Comparison of ENCODE assay signal across 8 mouse cellular contexts in the genomic region with DNA sequence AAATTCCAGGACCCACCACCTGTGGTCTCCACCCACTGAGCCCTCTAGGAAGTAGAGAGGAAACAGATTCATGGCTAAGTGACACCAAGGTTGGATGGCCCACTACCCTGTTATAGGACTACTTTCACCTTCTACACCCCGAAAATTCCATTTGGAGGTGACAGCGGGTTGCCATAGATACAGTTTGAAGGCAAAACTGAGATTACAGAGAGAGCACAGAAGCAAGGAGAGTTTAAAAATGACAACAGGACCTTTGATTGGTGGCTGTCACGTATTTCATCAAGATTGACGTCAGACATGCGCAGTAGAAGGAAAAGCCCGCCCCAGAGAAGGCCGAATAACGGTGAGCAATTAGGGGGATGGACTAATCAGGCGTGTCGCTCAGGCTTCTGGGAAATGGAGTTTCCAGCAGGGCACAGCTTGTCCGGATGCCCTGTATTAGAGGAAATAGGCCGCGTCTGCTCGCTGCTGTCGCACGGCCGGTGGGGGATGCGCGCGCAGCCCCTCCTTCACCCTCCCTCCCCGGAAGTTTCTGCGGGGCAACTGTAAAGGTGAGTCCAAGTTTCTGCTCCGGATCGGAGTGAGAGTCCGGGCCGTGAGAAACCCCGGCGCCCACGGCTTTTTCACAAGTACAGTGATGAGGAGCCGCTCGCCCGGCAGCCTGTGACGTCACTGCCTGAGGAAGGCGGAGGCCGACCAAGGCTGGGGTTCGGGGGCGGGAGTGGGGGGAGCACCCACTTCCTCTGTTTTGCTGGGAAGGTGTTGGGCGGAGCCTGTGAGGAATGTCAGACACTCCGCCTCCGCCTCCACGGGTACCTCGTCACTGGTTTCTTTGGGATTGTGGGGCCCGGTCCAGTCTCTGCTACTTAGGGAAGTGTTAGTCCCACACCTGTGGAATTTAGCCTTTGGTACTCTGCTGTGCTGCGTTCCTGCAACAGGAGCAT. TPM values are rescaled to one million over a fixed set of nuclear protein-coding genes. Genes with fewer than 3 reads are reported as not detected.
DNase-seq lines count a peak whose midpoint lies in the region; ATAC-seq lines count a peak whose summit lies in the region.

A gene (plus strand): TSS at position 313 of the 944 bp plus-strand sequence.

- H3K9ac ChIP-seq in heart, embryonic 13.5 days = peak within 1 kb of the TSS; percentile 85
- H3K9ac ChIP-seq in liver, embryonic 12.5 days = peak within 1 kb of the TSS; percentile 82
- H3K9ac ChIP-seq in stomach, embryonic 15.5 days = peak within 1 kb of the TSS; percentile 43; the same call in 1 of the 2 replicates

- no peaks in the 10 kb centered on the region for H3K27me3 ChIP-seq in heart, embryonic 13.5 days (replicated peaks)
- peaks cover 4% of the 10 kb centered on the region; the same call in 1 of the 2 replicates for H3K27me3 ChIP-seq in liver, embryonic 12.5 days (replicated peaks)
- H3K27me3 ChIP-seq in stomach, embryonic 15.5 days (replicated peaks) = no peaks in the 10 kb centered on the region

- DNase-seq in CD4-positive, CD25-positive, alpha-beta regulatory T cell, adult 2 months (ENCODE audit: low read depth, low spot score) = peak; percentile 98
- peak; percentile 84 for DNase-seq in fat pad, adult 2 months (ENCODE audit: extremely low read depth, low read depth, low spot score)
- DNase-seq in kidney, postnatal 10 days = peak; percentile 96
- DNase-seq in natural killer cell, adult 2 months (ENCODE audit: low spot score in 2 of 2) = peak; percentile 97

- peaks cover 18% of the 10 kb centered on the region for H3K36me3 ChIP-seq in heart, embryonic 13.5 days
- peaks cover 15% of the 10 kb centered on the region for H3K36me3 ChIP-seq in liver, embryonic 12.5 days
- H3K36me3 ChIP-seq in stomach, embryonic 15.5 days = peaks cover 13% of the 10 kb centered on the region

- peak; percentile 93 for ATAC-seq in heart, embryonic 13.5 days (ENCODE audit: extremely low read depth, insufficient number of reproducible peaks, low FRiP score, low TSS enrichment)
- ATAC-seq in liver, embryonic 12.5 days = peak; percentile 98
- peak; percentile 97 for ATAC-seq in stomach, embryonic 15.5 days (ENCODE audit: insufficient read depth, low FRiP score, low read depth)

- no peaks in the 10 kb centered on the region for H3K4me1 ChIP-seq in brown adipose tissue, adult 24 weeks (ENCODE audit: control insufficient read depth, insufficient read depth, insufficient read length, low read length)
- peaks cover 29% of the 10 kb centered on the region for H3K4me1 ChIP-seq in heart, embryonic 13.5 days
- H3K4me1 ChIP-seq in liver, embryonic 12.5 days = peaks cover 49% of the 10 kb centered on the region
- H3K4me1 ChIP-seq in stomach, embryonic 15.5 days = peaks cover 13% of the 10 kb centered on the region

- peak within 1 kb of the TSS; percentile 78 for H3K4me3 ChIP-seq in brown adipose tissue, adult 24 weeks (ENCODE audit: insufficient read depth, low read depth, low read length)
- H3K4me3 ChIP-seq in heart, embryonic 13.5 days = peak within 1 kb of the TSS; percentile 80
- H3K4me3 ChIP-seq in liver, embryonic 12.5 days = peak within 1 kb of the TSS; percentile 76
- peak within 1 kb of the TSS; percentile 64 for H3K4me3 ChIP-seq in stomach, embryonic 15.5 days (replicated peaks)

- peak within 1 kb of the TSS; percentile 92 for H3K27ac ChIP-seq in brown adipose tissue, adult 24 weeks (replicated peaks; ENCODE audit: low read depth, low read length)
- peak within 1 kb of the TSS; percentile 95 for H3K27ac ChIP-seq in heart, embryonic 13.5 days (replicated peaks)
- peak within 1 kb of the TSS; percentile 97 for H3K27ac ChIP-seq in liver, embryonic 12.5 days
- H3K27ac ChIP-seq in stomach, embryonic 15.5 days = peak within 1 kb of the TSS; percentile 91

- H3K4me2 ChIP-seq in heart, embryonic 13.5 days = peak within 1 kb of the TSS; percentile 81
- peak within 1 kb of the TSS; percentile 84 for H3K4me2 ChIP-seq in liver, embryonic 12.5 days
- H3K4me2 ChIP-seq in stomach, embryonic 15.5 days = peak within 1 kb of the TSS; percentile 83

- under 1% methylated on average over 44 of the region's 44 CpGs for WGBS in heart, embryonic 13.5 days
- 1% methylated on average over 44 of the region's 44 CpGs for WGBS in liver, embryonic 12.5 days (ENCODE audit: insufficient replicate concordance)
- under 1% methylated on average over 44 of the region's 44 CpGs for WGBS in stomach, embryonic 15.5 days

- no peaks in the 10 kb centered on the region for H3K9me3 ChIP-seq in heart, embryonic 13.5 days
- no peaks in the 10 kb centered on the region for H3K9me3 ChIP-seq in liver, embryonic 12.5 days (replicated peaks)
- no peaks in the 10 kb centered on the region for H3K9me3 ChIP-seq in stomach, embryonic 15.5 days

RNA-seq across cellular contexts. Expression of the gene that starts here (rescaled TPM):
- polyA plus RNA-seq in brown adipose tissue, adult 24 weeks (2012; ENCODE audit: insufficient read depth, insufficient read length, missing spikeins) = 10.9 and 19.7 TPM in 2 replicates
- polyA plus RNA-seq in heart, embryonic 13.5 days (2015; fragmentation: Nextera tagmentation; extraction: Ambion mirVana) = 30.7 and 34.7 TPM in 2 replicates
- polyA plus RNA-seq in liver, embryonic 12.5 days (2016; fragmentation: Nextera tagmentation; extraction: Ambion mirVana) = 31.0 and 31.7 TPM in 2 replicates
- polyA plus RNA-seq in stomach, embryonic 15.5 days (2015; fragmentation: Nextera tagmentation; extraction: Ambion mirVana) = 32.5 and 33.2 TPM in 2 replicates

Comparison
In these comparisons a context has a peak if more than half of its experiments do, and no peak if none do; other contexts are left out.
1. Peak in every context shown above with its lines: DNase-seq, ATAC-seq, H3K4me3 ChIP-seq and H3K27ac ChIP-seq.